Mouse (Mus musculus) hindbrain, embryonic 12.5 days (tissue): ENCODE data around the gene Anpep. TPM values are rescaled to one million over a fixed set of nuclear protein-coding genes. Genes with fewer than 3 reads are reported as not detected.

Experiments used
- ATAC-seq: fragments of 200-750 bp; cut with Nextera tagmentation; 2 replicates; pipeline ENCODE4 v1.8.0; 2017; ENCODE audit warnings: moderate TSS enrichment; ENCODE audit not compliant: low FRiP score
- H3K27ac ChIP-seq: fragments of 300-500 bp; sonication (generic); 2 replicates; pipeline ENCODE4 v1.5.1; 2016; ENCODE audit warnings: mild to moderate bottlenecking
- H3K27me3 ChIP-seq: fragments of 300-500 bp; sonication (generic); 2 replicates; pipeline ENCODE4 v1.6.1; 2016; ENCODE audit warnings: mild to moderate bottlenecking
- H3K36me3 ChIP-seq: fragments of 300-500 bp; sonication (generic); 2 replicates; pipeline ENCODE4 v1.6.1; 2016; ENCODE audit warnings: mild to moderate bottlenecking
- H3K4me1 ChIP-seq: fragments of 300-500 bp; sonication (generic); 2 replicates; pipeline ENCODE4 v1.6.1; 2016
- H3K4me2 ChIP-seq: fragments of 300-500 bp; sonication (generic); replicated peaks from 2 replicates; pipeline ENCODE4 v1.6.1; 2016; ENCODE audit warnings: mild to moderate bottlenecking
- H3K4me3 ChIP-seq: fragments of 300-500 bp; sonication (generic); 2 replicates; pipeline ENCODE4 v1.5.1; 2016; ENCODE audit warnings: mild to moderate bottlenecking
- H3K9ac ChIP-seq: fragments of 300-500 bp; sonication (generic); 2 replicates; pipeline ENCODE4 v1.6.1; 2016; ENCODE audit warnings: mild to moderate bottlenecking, moderate library complexity
- H3K9me3 ChIP-seq: fragments of 300-500 bp; sonication (generic); replicated peaks from 2 replicates; pipeline ENCODE4 v1.6.1; 2016; ENCODE audit warnings: mild to moderate bottlenecking
- WGBS: fragments of 180-500 bp; shearing (Covaris S2); methylation state at CpG from one replicate; pipeline ENCODE4 v1.1.7; 2016; 5-methylcytosine and 5-hydroxymethylcytosine counted together
- polyA plus RNA-seq: library from polyadenylated mRNA; unstranded; fragments of >200 nt; fragmentation: Nextera tagmentation; extraction: Ambion mirVana; gene quantifications from 2 replicates; pipeline ENCODE4 v1.2.1, GENCODE M21; 2016

Anpep gene
- polyA plus RNA-seq, result 3.5 and 4.6 TPM in 2 replicates

- WGBS, result 81% methylated on average over 9 of the region's 9 CpGs
- no peak within 1 kb of the TSS for H3K4me2 ChIP-seq
- H3K27me3 ChIP-seq, result no peaks in the 10 kb centered on the region
- H3K4me1 ChIP-seq, result peaks cover 8% of the 10 kb centered on the region; the same call in 1 of the 2 replicates
- H3K4me3 ChIP-seq, result no peak within 1 kb of the TSS
- ATAC-seq, result no peak
- no peak within 1 kb of the TSS for H3K27ac ChIP-seq
- H3K9me3 ChIP-seq, result no peaks in the 10 kb centered on the region
- no peaks in the 10 kb centered on the region for H3K36me3 ChIP-seq
- no peak within 1 kb of the TSS for H3K9ac ChIP-seq
Observed at GRCm38 (mm10) chr7:79860811-79861210, at the start of gene Anpep. Anpep (minus strand) TSS chr7:79861059.

GRCm38 (mm10) chr7:79907356-79907755 lies 46.5 kb upstream of the Anpep start:
- no peak for ATAC-seq
- no peak overlapping the region for H3K9ac ChIP-seq
- WGBS, result 74% methylated on average over 2 of the region's 2 CpGs
- H3K36me3 ChIP-seq, result peaks cover 75% of the 10 kb centered on the region
- H3K4me2 ChIP-seq, result no peak overlapping the region
- H3K4me3 ChIP-seq, result no peak overlapping the region
- H3K27me3 ChIP-seq, result no peaks in the 10 kb centered on the region
- H3K4me1 ChIP-seq, result no peaks in the 10 kb centered on the region
- no peaks in the 10 kb centered on the region for H3K9me3 ChIP-seq
- no peak overlapping the region for H3K27ac ChIP-seq

- Histone ChIP-seq H3K27me3 (no peaks in the 10 kb centered on the region), H3K4me1 (no peaks in the 10 kb centered on the region), H3K9me3 (no peaks in the 10 kb centered on the region), H3K4me2 (no peak overlapping the region), H3K9ac (no peak overlapping the region), H3K27ac (no peak overlapping the region), H3K4me3 (no peak overlapping the region), H3K36me3 (peaks cover 78% of the 10 kb centered on the region)
- WGBS, result 93% methylated on average over 3 of the region's 3 CpGs
- ATAC-seq, result no peak
Observed at GRCm38 (mm10) chr7:79906914-79907313, 46.1 kb upstream of the Anpep start.

- peaks cover 80% of the 10 kb centered on the region for H3K36me3 ChIP-seq
- H3K27ac ChIP-seq, result no peak overlapping the region
- H3K9me3 ChIP-seq, result no peaks in the 10 kb centered on the region
- H3K9ac ChIP-seq, result no peak overlapping the region
- H3K4me3 ChIP-seq, result no peak overlapping the region
- no peak for ATAC-seq
- H3K27me3 ChIP-seq, result no peaks in the 10 kb centered on the region
- WGBS, result 94% methylated on average over 4 of the region's 4 CpGs
- no peak overlapping the region for H3K4me2 ChIP-seq
- no peaks in the 10 kb centered on the region for H3K4me1 ChIP-seq
Observed at GRCm38 (mm10) chr7:79905193-79905592, 44.3 kb upstream of the Anpep start.

- H3K4me1 ChIP-seq, result no peaks in the 10 kb centered on the region
- H3K36me3 ChIP-seq, result peaks cover 80% of the 10 kb centered on the region
- no peak overlapping the region for H3K4me2 ChIP-seq
- H3K27me3 ChIP-seq, result no peaks in the 10 kb centered on the region
- H3K27ac ChIP-seq, result no peak overlapping the region
- ATAC-seq, result no peak
- 93% methylated on average over 8 of the region's 8 CpGs for WGBS
- no peak overlapping the region for H3K9ac ChIP-seq
- no peaks in the 10 kb centered on the region for H3K9me3 ChIP-seq
- H3K4me3 ChIP-seq, result no peak overlapping the region
Observed at GRCm38 (mm10) chr7:79903160-79903792, 42.4 kb upstream of the Anpep start.

- Histone ChIP-seq H3K36me3 (peaks cover 79% of the 10 kb centered on the region), H3K9me3 (no peaks in the 10 kb centered on the region), H3K4me2 (no peak overlapping the region), H3K27ac (no peak overlapping the region), H3K9ac (no peak overlapping the region), H3K27me3 (no peaks in the 10 kb centered on the region), H3K4me1 (no peaks in the 10 kb centered on the region), H3K4me3 (no peak overlapping the region)
- WGBS, result 95% methylated on average over 6 of the region's 6 CpGs
- no peak for ATAC-seq
Observed at GRCm38 (mm10) chr7:79900753-79901152, 39.9 kb upstream of the Anpep start.

GRCm38 (mm10) chr7:79895225-79895624 lies 34.4 kb upstream of the Anpep start:
- Histone ChIP-seq H3K27ac (no peak overlapping the region), H3K36me3 (peaks cover 68% of the 10 kb centered on the region), H3K4me3 (no peak overlapping the region), H3K27me3 (no peaks in the 10 kb centered on the region), H3K4me1 (no peaks in the 10 kb centered on the region), H3K4me2 (no peak overlapping the region), H3K9ac (no peak overlapping the region), H3K9me3 (no peaks in the 10 kb centered on the region)
- no peak for ATAC-seq
- whole genome bisulfite sequencing, result 86% methylated on average over 3 of the region's 3 CpGs

GRCm38 (mm10) chr7:79894790-79895189 lies 33.9 kb upstream of the Anpep start:
- no peak overlapping the region for H3K9ac ChIP-seq
- no peak overlapping the region for H3K27ac ChIP-seq
- no peaks in the 10 kb centered on the region for H3K27me3 ChIP-seq
- H3K4me1 ChIP-seq, result no peaks in the 10 kb centered on the region
- WGBS, result 94% methylated on average over 1 of the region's 1 CpGs
- H3K36me3 ChIP-seq, result peaks cover 64% of the 10 kb centered on the region
- ATAC-seq, result no peak
- no peak overlapping the region for H3K4me2 ChIP-seq
- H3K9me3 ChIP-seq, result no peaks in the 10 kb centered on the region
- H3K4me3 ChIP-seq, result no peak overlapping the region

GRCm38 (mm10) chr7:79892576-79893428 lies 31.9 kb upstream of the Anpep start:
- Histone ChIP-seq H3K36me3 (peaks cover 52% of the 10 kb centered on the region), H3K9ac (no peak overlapping the region), H3K27me3 (no peaks in the 10 kb centered on the region), H3K4me1 (no peaks in the 10 kb centered on the region), H3K27ac (no peak overlapping the region), H3K4me2 (no peak overlapping the region), H3K4me3 (no peak overlapping the region), H3K9me3 (no peaks in the 10 kb centered on the region)
- WGBS, result 91% methylated on average over 6 of the region's 6 CpGs
- no peak for ATAC-seq

GRCm38 (mm10) chr7:79890436-79891221 lies 29.8 kb upstream of the Anpep start:
- Histone ChIP-seq H3K9ac (no peak overlapping the region), H3K27me3 (no peaks in the 10 kb centered on the region), H3K4me2 (no peak overlapping the region), H3K27ac (no peak overlapping the region), H3K36me3 (peaks cover 38% of the 10 kb centered on the region), H3K9me3 (no peaks in the 10 kb centered on the region), H3K4me1 (no peaks in the 10 kb centered on the region), H3K4me3 (no peak overlapping the region)
- WGBS, result 89% methylated on average over 15 of the region's 15 CpGs
- no peak for ATAC-seq

GRCm38 (mm10) chr7:79888603-79889002 lies 27.7 kb upstream of the Anpep start:
- 88% methylated on average over 9 of the region's 9 CpGs for WGBS
- Histone ChIP-seq H3K4me2 (no peak overlapping the region), H3K36me3 (peaks cover 38% of the 10 kb centered on the region), H3K4me3 (no peak overlapping the region), H3K9ac (no peak overlapping the region), H3K4me1 (no peaks in the 10 kb centered on the region), H3K27me3 (no peaks in the 10 kb centered on the region), H3K27ac (no peak overlapping the region), H3K9me3 (no peaks in the 10 kb centered on the region)
- no peak for ATAC-seq

GRCm38 (mm10) chr7:79883613-79884334 lies 22.9 kb upstream of the Anpep start:
- Histone ChIP-seq H3K4me1 (no peaks in the 10 kb centered on the region), H3K9ac (no peak overlapping the region), H3K9me3 (no peaks in the 10 kb centered on the region), H3K27ac (no peak overlapping the region), H3K27me3 (no peaks in the 10 kb centered on the region), H3K4me2 (no peak overlapping the region), H3K36me3 (peaks cover 44% of the 10 kb centered on the region), H3K4me3 (no peak overlapping the region)
- no peak for ATAC-seq
- 93% methylated on average over 7 of the region's 7 CpGs for WGBS
